Mouse (Mus musculus) embryonic facial prominence, embryonic 12.5 days (tissue): ENCODE measurements around the gene Cldn7. TPM values are rescaled to one million over a fixed set of nuclear protein-coding genes. Genes with fewer than 3 reads are reported as not detected.

Source experiments
- ATAC-seq: fragments of 200-750 bp; cut with Nextera tagmentation; 2 replicates; pipeline ENCODE4 v1.8.0; 2017; ENCODE audit not compliant: insufficient number of reproducible peaks, insufficient read depth, low FRiP score, low TSS enrichment
- H3K27ac ChIP-seq: fragments of 300-500 bp; sonication (generic); 2 replicates; pipeline ENCODE4 v1.5.1; 2016; ENCODE audit warnings: mild to moderate bottlenecking
- H3K27me3 ChIP-seq: fragments of 300-500 bp; sonication (generic); 2 replicates; pipeline ENCODE4 v1.6.1; 2016; ENCODE audit warnings: mild to moderate bottlenecking, moderate library complexity
- H3K36me3 ChIP-seq: fragments of 300-500 bp; sonication (generic); 2 replicates; pipeline ENCODE4 v1.6.1; 2016; ENCODE audit warnings: mild to moderate bottlenecking
- H3K4me1 ChIP-seq: fragments of 300-500 bp; sonication (generic); 2 replicates; pipeline ENCODE4 v1.6.1; 2016
- H3K4me2 ChIP-seq: fragments of 300-500 bp; sonication (generic); replicated peaks from 2 replicates; pipeline ENCODE4 v1.6.1; 2016; ENCODE audit warnings: mild to moderate bottlenecking, moderate library complexity
- H3K4me3 ChIP-seq: fragments of 300-500 bp; sonication (generic); 2 replicates; pipeline ENCODE4 v1.5.1; 2016; ENCODE audit warnings: mild to moderate bottlenecking
- H3K9ac ChIP-seq: fragments of 300-500 bp; sonication (generic); 2 replicates; pipeline ENCODE4 v1.6.1; 2016; ENCODE audit warnings: mild to moderate bottlenecking, moderate library complexity
- H3K9me3 ChIP-seq: fragments of 300-500 bp; sonication (generic); 2 replicates; pipeline ENCODE4 v1.6.1; 2016; ENCODE audit warnings: mild to moderate bottlenecking, moderate library complexity
- WGBS: fragments of 180-500 bp; shearing (Covaris S2); methylation state at CpG from one replicate; pipeline ENCODE4 v1.1.7; 2016; 5-methylcytosine and 5-hydroxymethylcytosine counted together
- microRNA counts: library from miRNA; unstranded; fragments of <30 nt; microRNA quantifications from one replicate; lab custom pipeline; 2017
- microRNA-seq: library from miRNA; unstranded; fragments of <30 nt; microRNA quantifications from one replicate; pipeline ENCODE4, GENCODE M21; 2017
- polyA plus RNA-seq: library from polyadenylated mRNA; unstranded; fragments of >200 nt; fragmentation: Nextera tagmentation; extraction: Ambion mirVana; gene quantifications from 2 replicates; pipeline ENCODE4 v1.2.1, GENCODE M21; 2016

Gene Cldn7
- polyA plus RNA-seq, 1 experiment from 2014 or later: 29.6 TPM

DNA sequence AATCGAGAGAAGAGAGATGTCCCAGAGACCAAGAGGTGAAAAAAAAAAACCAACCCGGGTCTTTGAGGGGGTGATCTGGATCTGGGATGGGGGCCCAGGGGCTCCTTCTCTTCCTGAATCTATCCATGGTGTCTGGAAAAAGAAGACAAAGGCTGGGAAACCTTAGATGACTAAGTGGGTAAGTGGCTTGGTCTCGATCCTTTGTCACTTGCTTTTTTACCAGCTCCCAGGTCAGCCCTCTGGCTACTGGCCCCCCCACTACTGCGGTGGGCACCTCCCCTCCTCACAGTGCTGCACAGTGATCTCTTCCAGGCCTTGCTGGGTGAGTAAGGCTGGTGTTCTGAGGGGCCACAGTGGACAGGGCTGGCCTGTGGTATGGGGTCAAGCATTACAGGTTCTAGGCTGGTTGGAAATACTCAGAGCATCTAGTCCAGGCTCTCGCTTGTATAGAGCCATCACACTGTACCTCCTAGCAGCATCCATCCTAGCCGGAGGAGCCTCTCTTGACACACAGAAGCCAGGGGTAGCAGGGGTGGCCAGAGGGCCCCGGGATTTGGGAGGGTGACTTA, 52.7 kb downstream of the Cldn7 start:
- Histone ChIP-seq H3K9ac (peak overlapping the region; percentile 89), H3K9me3 (no peaks in the 10 kb centered on the region), H3K36me3 (peaks cover 22% of the 10 kb centered on the region), H3K27ac (peak overlapping the region; percentile 95), H3K27me3 (no peaks in the 10 kb centered on the region), H3K4me1 (peaks cover 46% of the 10 kb centered on the region), H3K4me3 (peak overlapping the region; percentile 81), H3K4me2 (peak overlapping the region; percentile 88)
- no peak for ATAC-seq
- WGBS: 35% methylated on average over 7 of the region's 7 CpGs

MicroRNAs within 50 kb of the gene (microRNA counts, 519-probe panel; counts per million panel counts)
- microRNA mmu-miR-324-3p (lab: Ali Mortazavi, UCI): 460 counts per million, percentile 65 among the panel's probes with 10 or more counts
- 3,757 counts per million, percentile 75 among the panel's probes with 10 or more counts for microRNA mmu-miR-324-5p (lab: Ali Mortazavi, UCI)

Small RNA genes lying within 50 kb of the gene (microRNA-seq; reads per million reads assigned to microRNA genes)
- gene Gm44349 (not detected), gene Mir324 (4,079 reads per million, percentile 88 among the genes with 10 or more reads in this experiment)

Other genes starting within 250 kb of the Cldn7 start
- 27.9 and 32.7 TPM in 2 replicates for gene Polr2a, start 206.1 kb upstream of the Cldn7 start, polyA plus RNA-seq
- not detected in 2 replicates for gene Slc35g3, start 202.8 kb upstream of the Cldn7 start, polyA plus RNA-seq
- 2.1 and 2.4 TPM in 2 replicates for gene Zbtb4, start 198.9 kb upstream of the Cldn7 start, polyA plus RNA-seq
- 11.1 and 11.9 TPM in 2 replicates for gene Chrnb1, start 168.8 kb upstream of the Cldn7 start, polyA plus RNA-seq
- 1.7 and 2.2 TPM in 2 replicates for gene Fgf11, start 162.9 kb upstream of the Cldn7 start, polyA plus RNA-seq
- gene Tmem102, start 159.2 kb upstream of the Cldn7 start, polyA plus RNA-seq: 2.9 and 3.0 TPM in 2 replicates
- gene Gm39566, start 149.5 kb upstream of the Cldn7 start, polyA plus RNA-seq: not detected in 2 replicates
- gene Spem2, start 146.3 kb upstream of the Cldn7 start, polyA plus RNA-seq: not detected in 2 replicates
- 0.29 and 0.58 TPM in 2 replicates for gene Spem1, start 142.6 kb upstream of the Cldn7 start, polyA plus RNA-seq
- gene Nlgn2, start 127.0 kb upstream of the Cldn7 start, polyA plus RNA-seq: 13.0 and 13.1 TPM in 2 replicates
- 351 and 399 TPM in 2 replicates for gene Tmem256, start 126.3 kb upstream of the Cldn7 start, polyA plus RNA-seq
- 122 and 127 TPM in 2 replicates for gene Plscr3, start 118.4 kb upstream of the Cldn7 start, polyA plus RNA-seq
- 2.4 and 2.5 TPM in 2 replicates for gene Tnk1, start 106.0 kb upstream of the Cldn7 start, polyA plus RNA-seq
- gene Tmem95, start 86.8 kb upstream of the Cldn7 start, polyA plus RNA-seq: not detected in 2 replicates
- gene Kctd11, start 83.4 kb upstream of the Cldn7 start, polyA plus RNA-seq: 2.9 and 3.0 TPM in 2 replicates
- gene Acap1, start 69.2 kb upstream of the Cldn7 start, polyA plus RNA-seq: 0.83 and 1.3 TPM in 2 replicates
- gene 2810408A11Rik, start 63.8 kb upstream of the Cldn7 start, polyA plus RNA-seq: 21.4 and 23.6 TPM in 2 replicates
- gene Neurl4, start 63.7 kb upstream of the Cldn7 start, polyA plus RNA-seq: 14.2 and 15.9 TPM in 2 replicates
- 84.8 and 92.0 TPM in 2 replicates for gene Gps2, start 50.9 kb upstream of the Cldn7 start, polyA plus RNA-seq
- gene Eif5a, start 42.8 kb upstream of the Cldn7 start, polyA plus RNA-seq: 1,661 and 1,669 TPM in 2 replicates
- 10.7 and 11.4 TPM in 2 replicates for gene Ybx2, start 29.0 kb upstream of the Cldn7 start, polyA plus RNA-seq
- gene Slc2a4, start 16.6 kb upstream of the Cldn7 start, polyA plus RNA-seq: 34.2 and 36.1 TPM in 2 replicates
- 32.4 and 32.8 TPM in 2 replicates for gene Ctdnep1, start 16.4 kb downstream of the Cldn7 start, polyA plus RNA-seq
- 123 and 130 TPM in 2 replicates for gene Elp5, start 17.7 kb downstream of the Cldn7 start, polyA plus RNA-seq
- gene Gabarap, start 26.4 kb downstream of the Cldn7 start, polyA plus RNA-seq: 463 and 471 TPM in 2 replicates
- 95.1 and 99.1 TPM in 2 replicates for gene Phf23, start 31.0 kb downstream of the Cldn7 start, polyA plus RNA-seq
- gene Dvl2, start 35.8 kb downstream of the Cldn7 start, polyA plus RNA-seq: 67.2 and 70.3 TPM in 2 replicates
- 66.8 and 70.4 TPM in 2 replicates for gene Acadvl, start 50.6 kb downstream of the Cldn7 start, polyA plus RNA-seq
- 12.6 and 14.9 TPM in 2 replicates for gene Dlg4, start 52.2 kb downstream of the Cldn7 start, polyA plus RNA-seq
- gene Asgr1, start 89.3 kb downstream of the Cldn7 start, polyA plus RNA-seq: 0.51 and 0.83 TPM in 2 replicates
- not detected in 2 replicates for gene Asgr2, start 127.9 kb downstream of the Cldn7 start, polyA plus RNA-seq
- 0.41 TPM in 1 of 2 replicates, not detected in the other for gene Mgl2, start 165.6 kb downstream of the Cldn7 start, polyA plus RNA-seq
- 0.29 TPM in 1 of 2 replicates, not detected in the other for gene Clec10a, start 191.4 kb downstream of the Cldn7 start, polyA plus RNA-seq
- gene Slc16a11, start 248.0 kb downstream of the Cldn7 start, polyA plus RNA-seq: 1.5 and 2.0 TPM in 2 replicates